Mouse (Mus musculus) lung, postnatal 0 days (tissue): ENCODE results near the gene Iqsec1.

Experiments used
- CTCF ChIP-seq: IDR thresholded peaks from 2 replicates; pipeline ENCODE4 v1.5.1; 2016; ENCODE audit warnings: antibody characterized with exemption, mild to moderate bottlenecking
- EP300 ChIP-seq: IDR thresholded peaks from 2 replicates; pipeline ENCODE4 v1.6.1; 2016; ENCODE audit warnings: antibody characterized with exemption, mild to moderate bottlenecking, control low read depth

- TF ChIP-seq CTCF (no peak), EP300 (no peak; the same call in 1 of the 2 replicates)
Observed at GRCm38 (mm10) chr6:90695754-90696153, 292.7 kb downstream of the Iqsec1 start.
